Mouse (Mus musculus) CH12F3 (cell line): Measurements from ENCODE around the gene Tmem8.

ENCODE experiments used
- in situ Hi-C: fragments of 300-500 bp; cut with MboI; formaldehyde crosslinking; loops from 2 replicates; pipeline ENCODE4 v1.14.3; 2020; ENCODE audit warnings: low sequenced_read_pairs

The Tmem8 gene

GRCm38 (mm10) chr17:26113181-26113948 is at the start of gene Tmem8:
Gene Tmem8 (plus strand): TSS chr17:26113299.
- in situ Hi-C loops = no loop called here

GRCm38 (mm10) chr17:26064916-26065315 is 48.2 kb upstream of the Tmem8 start:
- in situ Hi-C loops = no loop called here

GRCm38 (mm10) chr17:26066488-26067020 is 46.5 kb upstream of the Tmem8 start:
- in situ Hi-C loops = no loop called here

GRCm38 (mm10) chr17:26068024-26068830 is 44.9 kb upstream of the Tmem8 start:
- in situ Hi-C loops = no loop called here

GRCm38 (mm10) chr17:26068831-26069739 is 44.0 kb upstream of the Tmem8 start, which contains the start of gene Rab11fip3:
Gene Rab11fip3 (minus strand): TSS chr17:26069555.
- in situ Hi-C loops = no loop called here

GRCm38 (mm10) chr17:26070136-26070535 is 43.0 kb upstream of the Tmem8 start:
- in situ Hi-C loops = no loop called here

GRCm38 (mm10) chr17:26075246-26075645 is 37.9 kb upstream of the Tmem8 start:
- in situ Hi-C loops = no loop called here

GRCm38 (mm10) chr17:26078851-26079250 is 34.2 kb upstream of the Tmem8 start:
- in situ Hi-C loops = no loop called here

GRCm38 (mm10) chr17:26080867-26081266 is 32.2 kb upstream of the Tmem8 start:
- in situ Hi-C loops = no loop called here

GRCm38 (mm10) chr17:26087059-26087564 is 26.0 kb upstream of the Tmem8 start:
- in situ Hi-C loops = no loop called here

GRCm38 (mm10) chr17:26089905-26090632 is 23.0 kb upstream of the Tmem8 start, which contains the start of gene Decr2:
Gene Decr2 (minus strand): TSS chr17:26090337.
- in situ Hi-C loops = loop anchor here (10.0 kb wide), 1 partner anchor 195 kb away; no protein-coding TSS in a partner anchor

- in situ Hi-C loops = loop anchor here (10.0 kb wide), 1 partner anchor 200 kb away; no protein-coding TSS in a partner anchor
These were observed 18.5 kb upstream of the Tmem8 start for GRCm38 (mm10) chr17:26094531-26095110.

GRCm38 (mm10) chr17:26095121-26095740 is 17.9 kb upstream of the Tmem8 start, which contains the start of gene Nme4:
Gene Nme4 (minus strand): TSS chr17:26095602.
- in situ Hi-C loops = loop anchor here (10.0 kb wide), 1 partner anchor 200 kb away; no protein-coding TSS in a partner anchor

- in situ Hi-C loops = loop anchor here (10.0 kb wide), 1 partner anchor 204 kb away; no protein-coding TSS in a partner anchor
These were observed 14.6 kb upstream of the Tmem8 start for GRCm38 (mm10) chr17:26098461-26098860.

- in situ Hi-C loops = loop anchor here (10.0 kb wide), 1 partner anchor 205 kb away; no protein-coding TSS in a partner anchor
These were observed 13.8 kb upstream of the Tmem8 start for GRCm38 (mm10) chr17:26099316-26099715.

GRCm38 (mm10) chr17:26100166-26100565 is 12.9 kb upstream of the Tmem8 start:
- in situ Hi-C loops = no loop called here

GRCm38 (mm10) chr17:26101478-26101877 is 11.6 kb upstream of the Tmem8 start:
- in situ Hi-C loops = no loop called here

GRCm38 (mm10) chr17:26105619-26106018 is 7.5 kb upstream of the Tmem8 start:
- in situ Hi-C loops = no loop called here
